Mouse (Mus musculus) c-Kit-positive CD71-positive TER-119-negative erythroid progenitor cells, embryonic 14.5 days (primary cell): ENCODE results near the gene Rgs2.
A peak's percentile ranks its signal among the peaks of the same experiment; 100 is the strongest.

Source experiments
- DNase-seq: peaks from one replicate; pipeline ENCODE4 v3.0.0-alpha.2; 2013; ENCODE audit warnings: low read depth

Rgs2 gene

GRCm38 (mm10) chr1:144003904-144004740 is at the start of gene Rgs2:
Rgs2 (minus strand) TSS chr1:144004161.
- DNase-seq, result peak; percentile 78

DNA sequence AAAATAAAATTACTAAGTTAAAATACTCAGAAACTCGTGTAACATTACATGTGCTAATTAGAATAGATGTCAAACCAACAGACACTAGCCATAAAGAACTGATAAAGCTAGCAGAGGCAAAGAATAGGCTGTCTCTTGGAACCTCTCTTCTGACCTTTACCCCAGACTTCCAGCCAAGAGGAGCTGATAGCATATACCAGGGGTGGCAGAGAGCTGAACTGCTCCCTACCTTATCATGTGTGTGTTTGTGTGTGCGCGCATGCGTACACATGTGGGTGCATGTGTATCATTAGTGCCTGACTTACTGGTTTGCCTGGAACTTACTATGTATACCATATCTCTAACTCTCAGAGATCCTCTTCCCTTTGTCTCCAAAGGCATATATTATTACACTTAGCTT is 49.4 kb upstream of the Rgs2 start:
- DNase-seq, result no peak

DNA sequence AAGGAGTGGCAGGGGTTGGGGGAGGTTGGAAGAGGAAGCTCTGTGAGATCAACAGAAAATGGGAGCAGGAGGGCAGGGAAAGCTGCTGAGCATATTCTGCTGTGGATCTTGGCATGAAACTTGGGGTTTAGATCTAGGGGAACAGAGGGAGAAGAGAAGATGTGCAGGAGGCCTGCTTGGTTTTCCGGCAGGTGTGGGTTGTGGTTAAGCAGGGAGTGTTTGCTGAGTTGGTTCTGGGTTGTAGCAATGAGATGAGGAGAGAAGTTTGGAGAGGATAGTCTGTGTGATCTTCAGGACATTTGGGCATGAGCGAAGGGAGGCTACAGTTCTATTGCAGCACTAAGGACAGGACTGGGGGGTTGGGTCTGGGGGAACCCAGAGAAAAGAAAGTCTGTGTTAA is 37.9 kb upstream of the Rgs2 start:
- DNase-seq, result no peak

DNA sequence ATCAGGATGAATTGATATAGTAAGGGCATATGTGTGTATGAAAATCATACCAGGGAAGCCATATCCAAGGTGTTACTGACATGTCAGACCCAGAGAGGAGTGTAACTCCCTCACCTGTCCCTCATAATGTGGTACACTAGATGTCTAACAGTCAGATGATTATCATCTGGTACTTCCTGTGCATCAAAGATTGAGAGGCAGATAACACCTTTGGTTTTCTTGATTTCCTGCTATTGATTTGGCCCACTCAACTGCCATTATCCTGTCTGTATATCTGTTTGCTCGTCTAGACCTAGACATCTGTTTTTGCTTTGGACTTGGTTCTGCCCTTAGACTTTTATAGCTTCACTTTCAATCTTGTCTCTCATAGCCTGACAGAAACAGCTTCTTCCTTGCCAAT is 29.5 kb upstream of the Rgs2 start:
- no peak for DNase-seq

GRCm38 (mm10) chr1:144030499-144030898 is 26.5 kb upstream of the Rgs2 start:
- no peak for DNase-seq

DNA sequence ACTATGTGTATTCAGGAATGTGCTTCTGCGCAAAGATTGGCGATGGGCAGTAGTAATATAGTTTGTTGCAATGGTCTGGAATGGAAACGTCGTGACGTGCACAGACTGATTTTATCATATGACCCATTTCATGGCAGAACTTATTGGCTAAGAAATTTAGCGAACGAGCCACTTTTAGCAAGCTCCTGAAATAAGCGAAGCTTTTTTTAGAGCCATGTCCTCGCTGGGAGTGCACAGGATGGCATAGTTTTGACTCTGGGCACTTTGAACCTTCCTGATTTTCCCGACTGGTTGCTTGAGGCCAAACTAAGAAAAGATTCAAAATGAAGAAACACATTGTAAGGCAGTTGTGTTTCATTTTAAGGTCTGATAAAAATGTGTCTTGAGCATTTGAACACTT is 25.7 kb upstream of the Rgs2 start:
- DNase-seq, result no peak

- DNase-seq, result no peak
Observed at GRCm38 (mm10) chr1:144018417-144018958, 14.5 kb upstream of the Rgs2 start.

DNA sequence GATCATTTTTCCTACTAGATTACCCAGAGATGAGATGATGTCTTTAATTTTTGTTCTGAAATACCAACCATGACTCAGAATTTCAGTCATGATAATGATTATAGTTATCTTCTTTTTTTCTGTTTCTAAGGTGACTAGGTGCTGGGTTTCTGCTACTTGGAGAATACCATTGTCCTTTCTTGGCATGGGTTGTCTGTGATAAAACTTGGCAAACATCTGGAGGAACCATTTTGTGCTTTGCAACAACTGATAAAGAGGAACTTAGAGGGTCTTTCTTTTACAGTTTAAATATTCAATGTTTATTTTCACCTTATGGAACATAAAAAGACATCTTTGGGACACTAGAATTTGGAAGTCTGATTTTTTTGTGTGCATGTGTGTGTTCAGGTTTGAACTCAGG is 10.0 kb upstream of the Rgs2 start:
- DNase-seq, result no peak

GRCm38 (mm10) chr1:144007341-144007740 is 3.4 kb upstream of the Rgs2 start:
- DNase-seq, result no peak

DNA sequence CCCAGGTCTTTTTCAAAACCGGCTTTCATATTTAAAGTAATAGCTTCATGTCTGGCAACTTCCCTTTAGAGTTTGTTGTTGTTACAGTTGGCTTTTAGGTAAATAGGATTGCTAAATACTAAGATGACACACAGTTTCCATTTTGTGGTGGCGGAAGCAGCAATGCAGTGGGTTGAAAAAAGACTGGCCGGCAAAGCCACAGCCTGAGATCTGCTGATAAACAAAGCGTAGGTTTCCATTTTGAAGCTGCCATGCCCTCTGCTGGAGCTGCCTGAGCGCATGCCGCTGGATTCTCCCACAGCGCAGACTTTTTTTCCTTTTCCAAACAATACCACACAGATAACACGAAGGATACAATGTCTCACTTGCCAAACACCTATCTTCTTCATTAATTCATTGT is 2.6 kb upstream of the Rgs2 start:
- peak; percentile 43 for DNase-seq

- DNase-seq, result no peak
Observed at GRCm38 (mm10) chr1:144005648-144006047, 1.7 kb upstream of the Rgs2 start.

DNA sequence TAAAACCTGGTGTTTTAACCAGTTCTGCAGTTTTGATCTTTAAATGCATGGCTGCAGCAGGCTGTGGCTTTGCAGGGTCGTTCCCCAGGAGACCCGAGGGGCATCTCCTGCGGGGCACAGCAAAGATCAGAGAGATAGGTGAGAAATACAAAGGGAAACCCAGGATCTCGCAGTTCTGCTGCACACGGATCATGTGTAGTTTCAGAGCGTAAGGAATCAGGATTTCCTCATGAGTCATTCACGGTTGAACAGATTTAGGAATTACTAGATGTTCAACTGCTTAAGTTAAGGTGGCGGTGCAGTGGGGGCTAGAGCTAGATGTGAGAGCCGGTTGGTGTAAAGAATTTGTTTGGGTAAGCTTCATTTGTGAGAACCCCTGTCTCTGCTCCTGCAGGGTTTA is 780 bp upstream of the Rgs2 start:
- DNase-seq, result no peak

DNA sequence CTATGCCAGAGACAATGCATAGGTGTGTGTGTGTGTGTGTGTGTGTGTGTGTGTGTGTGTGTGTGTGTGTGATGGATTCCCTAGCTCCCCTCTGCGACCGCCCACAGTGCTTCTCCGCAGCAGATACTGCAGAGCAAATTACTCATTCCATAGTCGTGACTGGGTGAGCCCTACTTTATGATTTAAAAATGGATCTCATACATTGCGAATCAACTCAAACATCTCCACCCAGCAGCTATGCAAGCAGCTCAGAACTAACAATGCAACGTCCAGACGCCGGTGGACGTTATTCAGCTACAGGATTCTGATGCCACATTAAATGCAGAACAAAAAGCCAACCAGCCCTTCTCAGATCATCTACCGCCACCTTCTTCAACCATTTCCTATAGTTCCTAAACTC is 545 bp downstream of the Rgs2 start:
- DNase-seq, result no peak

- no peak for DNase-seq
Observed at GRCm38 (mm10) chr1:144002715-144003066, 1.3 kb downstream of the Rgs2 start.

- DNase-seq, result no peak
Observed at GRCm38 (mm10) chr1:144002036-144002714, 1.8 kb downstream of the Rgs2 start.

- no peak for DNase-seq
Observed at GRCm38 (mm10) chr1:144000246-144000645, 3.7 kb downstream of the Rgs2 start.

DNA sequence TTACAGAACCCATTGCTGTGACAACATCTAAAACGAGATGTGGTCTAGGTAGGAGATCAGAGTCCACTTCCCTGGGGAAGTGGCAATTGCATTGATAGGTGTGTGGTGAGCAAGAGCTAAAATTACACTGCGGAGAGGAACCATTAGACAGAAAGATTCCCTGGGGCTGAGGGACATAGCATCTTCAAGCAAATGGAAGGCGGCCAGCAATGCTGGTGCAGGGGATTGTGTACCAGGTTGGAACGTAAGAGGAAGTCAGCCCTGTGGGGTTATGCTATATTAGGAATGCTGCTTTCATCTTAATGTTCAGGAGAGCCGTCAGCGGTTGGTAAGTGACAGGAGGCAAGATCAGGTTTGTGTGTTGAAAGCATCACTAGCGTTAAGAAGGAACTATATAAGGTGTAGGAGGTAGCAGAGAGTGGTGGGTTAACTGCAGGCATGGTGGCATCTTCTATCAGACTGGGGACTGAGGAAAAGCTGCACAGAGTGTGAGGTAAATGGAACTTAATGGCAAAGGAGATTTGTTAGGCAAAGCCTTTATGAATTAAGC is 4.5 kb downstream of the Rgs2 start:
- no peak for DNase-seq

DNA sequence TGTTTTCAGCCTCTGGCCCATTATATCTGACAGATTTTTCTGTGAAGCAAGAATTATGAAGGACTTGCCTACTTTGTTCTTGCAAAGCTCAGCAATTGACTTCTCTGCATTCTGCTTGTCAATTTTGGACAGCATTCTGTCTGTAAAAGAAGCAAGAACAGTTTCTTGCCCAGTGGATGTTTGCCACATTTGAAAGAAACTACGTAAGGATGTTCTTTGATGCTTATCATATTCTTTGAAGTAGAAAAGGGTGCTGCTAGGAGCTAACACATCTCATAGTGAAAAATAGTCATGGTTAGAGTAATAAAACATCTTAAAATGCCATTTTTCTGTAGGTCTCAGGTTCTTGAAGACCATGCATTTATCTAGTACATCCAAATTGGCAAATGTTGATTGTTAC is 10.9 kb downstream of the Rgs2 start:
- DNase-seq, result no peak

DNA sequence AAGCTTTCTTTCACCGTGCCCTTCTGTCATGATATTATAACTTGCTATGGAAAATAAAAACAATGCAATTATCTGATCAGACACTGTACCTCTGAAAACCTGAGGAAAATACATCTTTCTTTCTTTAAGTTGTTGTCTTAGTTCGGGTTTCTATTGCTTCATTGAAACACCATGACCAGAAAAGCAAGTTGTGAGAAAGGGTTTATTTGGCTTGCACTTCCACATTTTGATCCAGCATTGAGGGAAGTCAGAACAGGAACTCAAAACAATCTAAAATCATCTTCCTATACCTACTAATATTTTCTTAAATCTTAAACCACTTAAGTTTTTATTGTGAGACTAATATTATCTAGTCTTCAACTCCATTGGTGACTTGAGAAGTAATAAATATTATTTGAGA is 11.4 kb downstream of the Rgs2 start:
- no peak for DNase-seq

GRCm38 (mm10) chr1:143990263-143990662 is 13.7 kb downstream of the Rgs2 start:
- no peak for DNase-seq

- DNase-seq, result no peak
Observed at GRCm38 (mm10) chr1:143989773-143990172, 14.2 kb downstream of the Rgs2 start.

- DNase-seq, result no peak
Observed at GRCm38 (mm10) chr1:143988756-143989155, 15.2 kb downstream of the Rgs2 start.

- no peak for DNase-seq
Observed at GRCm38 (mm10) chr1:143984988-143985625, 18.9 kb downstream of the Rgs2 start.
